Mouse (Mus musculus) kidney, embryonic 14.5 days (tissue): ENCODE results near the gene Wdr90. TPM values are rescaled to one million over a fixed set of nuclear protein-coding genes. Genes with fewer than 3 reads are reported as not detected.
A peak's percentile ranks its signal among the peaks of the same experiment; 100 is the strongest.

Source experiments
- ATAC-seq: fragments of 200-750 bp; cut with Nextera tagmentation; 2 replicates; pipeline ENCODE4 v1.8.0; 2017; ENCODE audit warnings: moderate number of reproducible peaks, mild to moderate bottlenecking, moderate TSS enrichment, moderate library complexity; ENCODE audit not compliant: low FRiP score, low TSS enrichment
- H3K27ac ChIP-seq: fragments of 300-500 bp; sonication (generic); 2 replicates; pipeline ENCODE4 v1.5.1; 2014; ENCODE audit warnings: low read depth, mild to moderate bottlenecking, low read length, moderate library complexity, mixed read lengths
- H3K27me3 ChIP-seq: fragments of 300-500 bp; sonication (generic); 2 replicates; pipeline ENCODE4 v1.6.1; 2014; ENCODE audit warnings: mild to moderate bottlenecking, low read length; ENCODE audit not compliant: control insufficient read depth, insufficient read depth
- H3K36me3 ChIP-seq: fragments of 300-500 bp; sonication (generic); 2 replicates; pipeline ENCODE4 v1.6.1; 2014; ENCODE audit warnings: low read length, mixed read lengths; ENCODE audit not compliant: control insufficient read depth, insufficient read depth
- H3K4me1 ChIP-seq: fragments of 300-500 bp; sonication (generic); 2 replicates; pipeline ENCODE4 v1.6.1; 2014; ENCODE audit warnings: low read length, mixed read lengths; ENCODE audit not compliant: control insufficient read depth, insufficient read depth
- H3K4me2 ChIP-seq: fragments of 300-500 bp; sonication (generic); replicated peaks from 2 replicates; pipeline ENCODE4 v1.6.1; 2014; ENCODE audit warnings: low read depth, mild to moderate bottlenecking, low read length
- H3K4me3 ChIP-seq: fragments of 300-500 bp; sonication (generic); 2 replicates; pipeline ENCODE4 v1.5.1; 2014; ENCODE audit warnings: mild to moderate bottlenecking, low read length
- H3K9ac ChIP-seq: fragments of 300-500 bp; sonication (generic); 2 replicates; pipeline ENCODE4 v1.6.1; 2014; ENCODE audit warnings: low read depth, mild to moderate bottlenecking, low read length, moderate library complexity
- H3K9me3 ChIP-seq: fragments of 300-500 bp; sonication (generic); 2 replicates; pipeline ENCODE4 v1.6.1; 2016; ENCODE audit warnings: low read length; ENCODE audit not compliant: control insufficient read depth
- WGBS: fragments of 180-500 bp; shearing (Covaris S2); extraction: QIAGEN DNeasy Blood & Tissue Kit; methylation state at CpG from one replicate; pipeline ENCODE4 v1.1.7; 2014; 5-methylcytosine and 5-hydroxymethylcytosine counted together
- polyA plus RNA-seq: library from polyadenylated mRNA; unstranded; fragments of >200 nt; fragmentation: Nextera tagmentation; extraction: Ambion mirVana; gene quantifications from 2 replicates; pipeline ENCODE4 v1.2.1, GENCODE M21; 2014

Wdr90 gene
- polyA plus RNA-seq, 1 experiment from 2014 or later = 27.5 TPM

DNA sequence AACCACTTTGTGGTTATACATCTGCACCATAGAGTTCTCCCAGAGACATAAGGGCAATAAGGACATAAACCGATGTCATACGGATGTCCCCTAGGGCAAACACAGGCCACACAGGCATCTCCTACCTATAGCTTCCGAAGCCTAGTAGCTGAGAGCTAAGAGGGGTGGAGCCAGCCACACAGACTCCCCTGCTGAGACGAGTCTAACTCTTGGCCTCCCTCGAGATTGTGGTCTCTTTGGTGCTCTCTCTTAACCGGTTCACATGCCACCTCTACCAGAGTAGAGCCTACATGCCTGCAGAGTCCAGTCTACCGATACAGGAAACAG, 6.2 kb upstream of the Wdr90 start:
- peak overlapping the region; percentile 93 for H3K4me2 ChIP-seq
- no peaks in the 10 kb centered on the region; the same call in 1 of the 2 replicates for H3K36me3 ChIP-seq
- WGBS = 8% methylated on average over 7 of the region's 7 CpGs
- no peaks in the 10 kb centered on the region for H3K9me3 ChIP-seq
- peaks cover 13% of the 10 kb centered on the region; the same call in 1 of the 2 replicates for H3K4me1 ChIP-seq
- H3K27ac ChIP-seq = peak overlapping the region; percentile 32; the same call in 1 of the 2 replicates
- H3K9ac ChIP-seq = peak overlapping the region; percentile 72
- ATAC-seq = 0 out of 2 replicates have a peak, but pooled peaks have one; percentile 16
- H3K27me3 ChIP-seq = no peaks in the 10 kb centered on the region
- H3K4me3 ChIP-seq = peak overlapping the region; percentile 77

GRCm38 (mm10) chr17:25866172-25866571, 4.9 kb upstream of the Wdr90 start:
- H3K9me3 ChIP-seq = no peaks in the 10 kb centered on the region
- ATAC-seq = no peak
- no peak overlapping the region for H3K4me2 ChIP-seq
- H3K4me1 ChIP-seq = peaks cover 22% of the 10 kb centered on the region
- no peaks in the 10 kb centered on the region for H3K27me3 ChIP-seq
- H3K36me3 ChIP-seq = no peaks in the 10 kb centered on the region; the same call in 1 of the 2 replicates
- H3K9ac ChIP-seq = no peak overlapping the region
- H3K27ac ChIP-seq = no peak overlapping the region
- WGBS = 96% methylated on average over 3 of the region's 3 CpGs
- no peak overlapping the region for H3K4me3 ChIP-seq

GRCm38 (mm10) chr17:25865288-25865687, 4.0 kb upstream of the Wdr90 start:
- Histone ChIP-seq H3K36me3 (no peaks in the 10 kb centered on the region; the same call in 1 of the 2 replicates), H3K9ac (no peak overlapping the region), H3K4me3 (no peak overlapping the region), H3K4me2 (no peak overlapping the region), H3K27me3 (no peaks in the 10 kb centered on the region), H3K9me3 (no peaks in the 10 kb centered on the region), H3K4me1 (peaks cover 28% of the 10 kb centered on the region), H3K27ac (no peak overlapping the region)
- 92% methylated on average over 11 of the region's 11 CpGs for WGBS
- no peak for ATAC-seq

DNA sequence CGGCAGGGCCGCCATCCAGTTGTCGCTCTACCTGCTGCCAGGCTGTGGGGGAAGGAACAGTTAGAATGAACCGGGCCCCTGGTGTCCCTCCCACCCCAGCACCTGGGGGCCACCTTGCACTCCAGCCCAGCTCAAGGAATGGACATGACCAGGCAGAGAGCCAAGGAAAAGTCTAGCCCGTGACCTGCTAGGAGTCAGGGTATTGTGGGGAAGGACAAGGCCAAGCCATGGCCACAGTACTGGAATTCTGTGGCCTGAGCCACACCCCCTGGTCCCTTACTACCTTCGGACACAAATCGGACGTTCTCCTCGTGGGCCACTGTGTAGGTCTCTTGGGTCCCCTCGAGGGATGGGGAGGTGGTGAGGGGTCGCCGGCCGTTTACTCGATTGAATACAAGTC, 3.0 kb upstream of the Wdr90 start:
- H3K9ac ChIP-seq = 0 out of 2 replicates have a peak overlapping the region, but pooled peaks have one; percentile 18
- no peak overlapping the region for H3K4me3 ChIP-seq
- no peak overlapping the region for H3K27ac ChIP-seq
- H3K27me3 ChIP-seq = no peaks in the 10 kb centered on the region
- 90% methylated on average over 14 of the region's 14 CpGs for WGBS
- H3K36me3 ChIP-seq = peaks cover under 1% of the 10 kb centered on the region; the same call in 1 of the 2 replicates
- H3K4me1 ChIP-seq = peaks cover 29% of the 10 kb centered on the region
- H3K9me3 ChIP-seq = no peaks in the 10 kb centered on the region
- no peak overlapping the region for H3K4me2 ChIP-seq
- ATAC-seq = no peak

- ATAC-seq = no peak
- no peaks in the 10 kb centered on the region for H3K9me3 ChIP-seq
- no peak overlapping the region for H3K4me3 ChIP-seq
- peaks cover 4% of the 10 kb centered on the region; the same call in 1 of the 2 replicates for H3K36me3 ChIP-seq
- H3K27me3 ChIP-seq = no peaks in the 10 kb centered on the region
- H3K4me1 ChIP-seq = peaks cover 24% of the 10 kb centered on the region
- H3K4me2 ChIP-seq = no peak overlapping the region
- 0 out of 2 replicates have a peak overlapping the region, but pooled peaks have one; percentile 18 for H3K9ac ChIP-seq
- no peak overlapping the region for H3K27ac ChIP-seq
- WGBS = 92% methylated on average over 6 of the region's 6 CpGs
These were observed 2.4 kb upstream of the Wdr90 start for GRCm38 (mm10) chr17:25863681-25864080.

GRCm38 (mm10) chr17:25861704-25862612, 657 bp upstream of the Wdr90 start:
- H3K4me2 ChIP-seq = peak overlapping the region; percentile 94

DNA sequence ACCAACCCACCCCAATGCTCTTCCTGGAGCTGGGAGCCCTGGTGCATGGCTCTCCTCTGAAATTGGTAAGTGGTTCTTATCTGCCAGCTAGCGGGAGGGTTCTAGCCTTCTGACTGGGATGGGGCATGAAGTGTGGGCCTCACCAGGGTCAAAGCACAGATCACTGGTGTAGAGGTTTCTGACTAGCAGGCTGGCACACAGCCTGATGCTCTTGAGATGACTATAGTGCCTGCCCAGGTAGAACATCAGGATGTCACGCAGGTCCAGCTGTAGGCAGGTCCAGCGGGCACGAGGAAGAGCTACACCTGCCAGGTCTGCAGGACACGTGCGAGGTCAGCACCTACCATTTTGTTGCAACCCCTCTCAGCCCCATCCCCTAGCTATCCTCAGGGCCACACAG, 1.1 kb downstream of the Wdr90 start:
- 89% methylated on average over 6 of the region's 6 CpGs for WGBS
- peak overlapping the region; percentile 94 for H3K4me2 ChIP-seq
- H3K4me3 ChIP-seq = peak overlapping the region; percentile 72
- no peak for ATAC-seq
- peaks cover 5% of the 10 kb centered on the region; the same call in 1 of the 2 replicates for H3K36me3 ChIP-seq
- no peaks in the 10 kb centered on the region for H3K9me3 ChIP-seq
- H3K27me3 ChIP-seq = no peaks in the 10 kb centered on the region
- H3K4me1 ChIP-seq = peaks cover 15% of the 10 kb centered on the region
- no peak overlapping the region for H3K27ac ChIP-seq
- peak overlapping the region; percentile 87; the same call in 1 of the 2 replicates for H3K9ac ChIP-seq

More at GRCm38 (mm10) chr17:25861704-25862612, 657 bp upstream of the Wdr90 start:
- 10% methylated on average over 6 of the region's 6 CpGs for WGBS
- Histone ChIP-seq H3K36me3 (peaks cover 4% of the 10 kb centered on the region; the same call in 1 of the 2 replicates), H3K4me3 (peak overlapping the region; percentile 72), H3K9me3 (no peaks in the 10 kb centered on the region), H3K27ac (peak overlapping the region; percentile 83), H3K9ac (peak overlapping the region; percentile 87), H3K4me1 (peaks cover 15% of the 10 kb centered on the region), H3K27me3 (no peaks in the 10 kb centered on the region)
- ATAC-seq = no peak

- peak; percentile 92 for ATAC-seq
- Histone ChIP-seq H3K9me3 (no peaks in the 10 kb centered on the region), H3K4me3 (peak within 1 kb of the TSS; percentile 90), H3K9ac (peak within 1 kb of the TSS; percentile 87), H3K36me3 (peaks cover 56% of the 10 kb centered on the region), H3K27ac (peak within 1 kb of the TSS; percentile 79; the same call in 1 of the 2 replicates), H3K4me2 (peak within 1 kb of the TSS; percentile 91), H3K4me1 (peaks cover 8% of the 10 kb centered on the region), H3K27me3 (no peaks in the 10 kb centered on the region)
- under 1% methylated on average over 21 of the region's 21 CpGs for WGBS
These were observed 16.9 kb downstream of the Wdr90 start, which contains the start of gene Rhot2 for GRCm38 (mm10) chr17:25844396-25844901. Gene Rhot2, minus strand, starts transcription at chr17:25844851.
